Mouse (Mus musculus): ENCODE data around the gene Pi4k2b. TPM values are rescaled to one million over a fixed set of nuclear protein-coding genes. Genes with fewer than 3 reads are reported as not detected.
A peak's percentile ranks its signal among the peaks of the same experiment; 100 is the strongest.
"Not testable (repeated sequence)": the region's sequence is repeated elsewhere in the genome, so short reads cannot be mapped to it uniquely, and the experiment has no call there.

The Pi4k2b gene
- 1 to 10 TPM; 2.6 to 2.7 TPM for total RNA-seq (2021)

GRCm38 (mm10) chr5:52741391-52742111 is at the start of gene Pi4k2b:
TSS of gene Pi4k2b (plus strand) at chr5:52741574.
- intact Hi-C loops (cut with DNase I): loop anchor here (5.0 kb wide), 1 partner anchor 69 kb away; no protein-coding TSS in a partner anchor

GRCm38 (mm10) chr5:52697291-52697690 is 44.1 kb upstream of the Pi4k2b start:
- intact Hi-C loops (cut with DNase I): no loop called here
- DNase-seq: no peak

More at GRCm38 (mm10) chr5:52741391-52742111, at the start of gene Pi4k2b:
- DNase-seq: peak; percentile 79 to 81

GRCm38 (mm10) chr5:52697882-52698440 is 43.4 kb upstream of the Pi4k2b start:
- intact Hi-C loops (cut with DNase I); DNase-seq: not testable (repeated sequence)

GRCm38 (mm10) chr5:52704562-52704961 is 36.8 kb upstream of the Pi4k2b start:
- intact Hi-C loops (cut with DNase I): no loop called here

GRCm38 (mm10) chr5:52712704-52713103 is 28.7 kb upstream of the Pi4k2b start:
- intact Hi-C loops (cut with DNase I): no loop called here
- no peak for DNase-seq

More at GRCm38 (mm10) chr5:52704562-52704961, 36.8 kb upstream of the Pi4k2b start:
- no peak for DNase-seq

- intact Hi-C loops (cut with DNase I): no loop called here
- no peak for DNase-seq
Observed at GRCm38 (mm10) chr5:52716742-52717448, 24.5 kb upstream of the Pi4k2b start.

GRCm38 (mm10) chr5:52721003-52721402 is 20.4 kb upstream of the Pi4k2b start:
- intact Hi-C loops (cut with DNase I): no loop called here
- no peak for DNase-seq

GRCm38 (mm10) chr5:52727747-52728146 is 13.6 kb upstream of the Pi4k2b start:
- intact Hi-C loops (cut with DNase I): no loop called here
- DNase-seq: no peak

- no peak for DNase-seq
- intact Hi-C loops (cut with DNase I): no loop called here
Observed at GRCm38 (mm10) chr5:52732811-52733210, 8.6 kb upstream of the Pi4k2b start.

GRCm38 (mm10) chr5:52736046-52736445 is 5.3 kb upstream of the Pi4k2b start:
- no peak for DNase-seq
- intact Hi-C loops (cut with DNase I): no loop called here

- intact Hi-C loops (cut with DNase I): loop anchor here (5.0 kb wide), 1 partner anchor 70 kb away; no protein-coding TSS in a partner anchor
- DNase-seq: peak; percentile 51 to 53
Observed at GRCm38 (mm10) chr5:52742112-52742813, 889 bp downstream of the Pi4k2b start.

GRCm38 (mm10) chr5:52743231-52743630 is 1.9 kb downstream of the Pi4k2b start:
- DNase-seq: no peak
- intact Hi-C loops (cut with DNase I): loop anchor here (5.0 kb wide), 1 partner anchor 71 kb away; no protein-coding TSS in a partner anchor

GRCm38 (mm10) chr5:52746920-52747319 is 5.5 kb downstream of the Pi4k2b start:
- intact Hi-C loops (cut with DNase I): no loop called here
- DNase-seq: no peak

- no peak for DNase-seq
- intact Hi-C loops (cut with DNase I): no loop called here
Observed at GRCm38 (mm10) chr5:52748732-52749131, 7.4 kb downstream of the Pi4k2b start.

- no peak for DNase-seq
- intact Hi-C loops (cut with DNase I): no loop called here
Observed at GRCm38 (mm10) chr5:52753146-52753545, 11.8 kb downstream of the Pi4k2b start.

GRCm38 (mm10) chr5:52754196-52754595 is 12.8 kb downstream of the Pi4k2b start:
- intact Hi-C loops (cut with DNase I): no loop called here
- DNase-seq: no peak

GRCm38 (mm10) chr5:52755337-52755736 is 14.0 kb downstream of the Pi4k2b start:
- no peak for DNase-seq
- intact Hi-C loops (cut with DNase I): no loop called here

GRCm38 (mm10) chr5:52755989-52756388 is 14.6 kb downstream of the Pi4k2b start:
- intact Hi-C loops (cut with DNase I): no loop called here
- DNase-seq: no peak

- DNase-seq: no peak
- intact Hi-C loops (cut with DNase I): no loop called here
Observed at GRCm38 (mm10) chr5:52762586-52762985, 21.2 kb downstream of the Pi4k2b start.

- no peak for DNase-seq
- intact Hi-C loops (cut with DNase I): no loop called here
Observed at GRCm38 (mm10) chr5:52774267-52774666, 32.9 kb downstream of the Pi4k2b start.

- intact Hi-C loops (cut with DNase I): no loop called here
- no peak for DNase-seq
Observed at GRCm38 (mm10) chr5:52775237-52775636, 33.9 kb downstream of the Pi4k2b start, which contains the start of gene Zcchc4. TSS of gene Zcchc4 (plus strand) at chr5:52775409.
